Mouse (Mus musculus) lung, postnatal 0 days (tissue): ENCODE data around the gene Elavl3.

Experiments used
- CTCF ChIP-seq: IDR thresholded peaks from 2 replicates; pipeline ENCODE4 v1.5.1; 2016; ENCODE audit warnings: antibody characterized with exemption, mild to moderate bottlenecking
- EP300 ChIP-seq: IDR thresholded peaks from 2 replicates; pipeline ENCODE4 v1.6.1; 2016; ENCODE audit warnings: antibody characterized with exemption, mild to moderate bottlenecking, control low read depth

DNA sequence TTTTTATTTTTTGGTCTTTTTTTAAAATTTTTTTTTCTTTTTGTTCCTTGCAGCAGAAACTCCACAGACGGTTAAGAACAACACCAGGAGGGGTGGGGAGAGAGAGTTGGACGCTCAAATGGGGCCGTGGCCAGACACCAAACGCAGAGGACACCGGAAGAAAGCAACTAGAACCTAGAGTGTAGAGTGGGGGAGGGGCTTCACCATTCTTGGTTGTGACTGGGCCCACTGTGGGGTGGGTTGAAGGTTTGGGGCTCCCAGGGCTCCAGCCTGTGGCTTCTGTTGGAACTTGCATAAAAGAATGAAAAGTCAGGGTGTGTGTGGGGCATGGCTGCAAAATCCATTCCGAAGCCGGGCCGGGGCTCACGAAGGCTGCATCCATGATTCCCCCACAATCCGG, 35.6 kb downstream of the Elavl3 start:
- TF ChIP-seq CTCF (no peak), EP300 (no peak)
